Mouse (Mus musculus) adrenal gland, adult 8-10 months (tissue): ENCODE data around the gene Cldn3. TPM values are rescaled to one million over a fixed set of nuclear protein-coding genes. Genes with fewer than 3 reads are reported as not detected.

Experiments
- DNase-seq: peaks from one replicate; pipeline ENCODE4 v3.0.0; 2022
- total RNA-seq, 4 experiments: library from RNA; stranded (reverse); gene quantifications; 2 replicates each; pipeline ENCODE4 v1.2.4; 2022

Cldn3 gene
- total RNA-seq, 4 experiments from 2014 or later, result 1.1 to 1.5 (median 1.4) TPM; not detected in 1

GRCm38 (mm10) chr5:135007802-135008571 lies 22.0 kb downstream of the Cldn3 start:
- no peak for DNase-seq

GRCm38 (mm10) chr5:135008671-135009589 lies 22.9 kb downstream of the Cldn3 start, which contains the start of gene Abhd11:
Gene Abhd11, plus strand, starts transcription at chr5:135009152.
- DNase-seq, result peak; percentile 99

- peak; percentile 89 for DNase-seq
Observed at GRCm38 (mm10) chr5:135009590-135010319, 23.7 kb downstream of the Cldn3 start.

- DNase-seq, result no peak
Observed at GRCm38 (mm10) chr5:135010320-135010709, 24.3 kb downstream of the Cldn3 start.

GRCm38 (mm10) chr5:135010841-135011743 lies 25.1 kb downstream of the Cldn3 start:
- DNase-seq, result no peak

- no peak for DNase-seq
Observed at GRCm38 (mm10) chr5:135011809-135012613, 26.0 kb downstream of the Cldn3 start.

GRCm38 (mm10) chr5:135012671-135013441 lies 26.8 kb downstream of the Cldn3 start:
- no peak for DNase-seq

GRCm38 (mm10) chr5:135015497-135015896 lies 29.5 kb downstream of the Cldn3 start:
- DNase-seq, result no peak

GRCm38 (mm10) chr5:135016224-135016759 lies 30.3 kb downstream of the Cldn3 start:
- DNase-seq, result no peak

GRCm38 (mm10) chr5:135021814-135022213 lies 35.8 kb downstream of the Cldn3 start:
- no peak for DNase-seq

- peak; percentile 88 for DNase-seq
Observed at GRCm38 (mm10) chr5:135023344-135024173, 37.5 kb downstream of the Cldn3 start, which contains the start of gene Stx1a. Gene Stx1a, plus strand, starts transcription at chr5:135023482.

GRCm38 (mm10) chr5:135024665-135025224 lies 38.7 kb downstream of the Cldn3 start:
- no peak for DNase-seq

- DNase-seq, result no peak
Observed at GRCm38 (mm10) chr5:135025899-135026298, 39.9 kb downstream of the Cldn3 start.

- peak; percentile 66 for DNase-seq
Observed at GRCm38 (mm10) chr5:135029007-135029854, 43.2 kb downstream of the Cldn3 start.

GRCm38 (mm10) chr5:135032581-135032980 lies 46.6 kb downstream of the Cldn3 start:
- no peak for DNase-seq

- no peak for DNase-seq
Observed at GRCm38 (mm10) chr5:135034593-135034992, 48.6 kb downstream of the Cldn3 start.
